Mouse (Mus musculus) thymus, adult 18-20 months (tissue): ENCODE data around the gene Icmt.

Experiments used
- DNase-seq, 2 experiments: peaks; one replicate each; pipeline ENCODE4 v3.0.0; 2022; ENCODE audit warnings: mixed read lengths in 2 of 2

Gene Icmt

DNA sequence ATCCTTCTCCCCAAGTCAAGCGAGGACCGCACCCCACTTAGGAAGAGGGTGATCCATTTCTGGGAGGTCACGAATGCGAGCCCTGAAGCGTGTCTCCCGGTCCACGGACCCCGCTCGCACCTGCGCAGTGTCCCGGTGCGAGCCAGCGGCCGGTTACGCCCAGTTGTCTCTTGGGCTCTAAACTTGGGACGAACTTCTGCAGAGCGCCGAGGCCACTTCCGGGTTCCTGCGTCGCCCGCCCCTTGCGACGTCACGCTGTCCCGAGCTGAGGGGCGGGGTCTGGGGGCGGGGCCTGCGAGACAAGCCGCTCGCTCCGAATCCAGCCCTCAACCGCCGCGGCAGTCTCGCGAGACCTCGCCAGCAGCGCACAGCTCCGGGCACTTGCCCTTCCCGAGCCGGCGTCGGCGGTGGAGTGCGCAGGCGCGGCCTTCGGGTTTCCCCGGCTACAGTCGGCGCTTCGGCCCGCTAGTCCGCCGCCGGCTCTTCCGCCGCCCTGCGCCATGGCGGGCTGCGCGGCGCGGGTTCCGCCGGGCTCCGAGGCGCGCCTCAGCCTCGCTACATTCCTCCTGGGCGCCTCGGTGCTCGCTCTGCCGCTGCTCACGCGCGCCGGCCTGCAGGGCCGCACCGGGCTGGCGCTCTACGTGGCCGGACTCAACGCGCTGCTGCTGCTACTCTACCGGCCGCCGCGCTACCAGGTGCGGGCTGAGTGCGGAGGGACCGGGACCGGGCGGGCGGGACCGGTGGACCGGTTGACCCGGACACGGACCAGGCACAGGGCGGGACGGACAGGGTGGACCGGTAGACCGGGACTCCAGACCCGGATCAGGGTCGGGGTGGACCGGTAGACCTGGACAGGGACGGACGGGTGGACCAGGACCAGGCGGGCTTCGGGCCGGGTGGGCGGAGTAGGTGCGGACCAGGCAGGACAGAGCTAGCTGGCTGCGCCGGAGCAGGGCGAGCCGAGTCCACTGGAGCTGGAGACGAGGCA lies at the start of gene Icmt:
Icmt (plus strand) TSS at position 354 of the 988 bp plus-strand sequence.
- peak; percentile 99 for DNase-seq

DNA sequence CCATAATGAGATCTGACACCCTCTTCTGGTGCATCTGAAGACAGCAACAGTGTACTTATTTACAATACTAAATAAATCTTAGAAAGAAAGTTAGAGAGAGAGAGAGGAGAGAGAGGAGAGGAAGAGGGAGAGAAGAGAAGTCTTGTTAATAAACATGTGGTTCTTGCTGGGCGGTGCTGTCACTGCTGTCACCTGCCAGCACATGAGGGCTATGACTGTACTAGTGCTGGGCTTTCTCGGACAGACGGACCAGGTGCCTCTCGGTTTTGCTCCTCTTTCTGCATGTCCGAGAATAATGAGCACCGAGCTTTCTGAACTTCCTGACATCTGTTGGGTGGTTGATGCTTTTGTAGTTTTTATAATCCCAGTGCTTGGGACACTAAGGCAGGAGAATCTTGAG lies 46.4 kb upstream of the Icmt start:
- DNase-seq: no peak

DNA sequence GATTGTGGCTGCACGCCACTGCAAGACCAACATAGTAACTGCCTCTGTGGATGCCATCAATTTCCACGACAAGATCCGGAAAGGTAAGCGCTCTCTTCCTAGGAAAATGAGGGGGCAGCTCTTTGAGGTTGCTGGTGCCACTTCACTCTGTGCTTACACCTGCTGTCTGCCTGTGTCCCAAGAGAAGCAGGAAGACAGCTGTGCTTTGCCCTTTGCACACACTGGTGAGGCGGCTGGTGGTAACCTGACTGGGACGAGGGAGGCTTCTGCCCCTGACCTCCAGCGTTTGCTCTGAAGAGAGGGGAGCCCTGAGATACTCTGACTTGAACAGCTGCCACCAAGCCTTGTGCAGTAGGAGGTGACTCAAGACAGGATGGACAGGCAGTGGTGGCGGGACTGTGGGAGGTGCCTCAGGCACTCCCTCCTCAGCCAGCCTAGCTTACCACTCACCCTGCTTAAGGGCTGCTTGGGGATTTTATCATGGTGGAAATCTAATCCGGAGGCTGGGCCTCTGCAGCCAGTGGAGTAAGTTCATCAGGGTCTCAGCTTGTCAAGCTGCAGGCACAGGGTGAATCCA lies 43.8 kb upstream of the Icmt start:
- DNase-seq: no peak

DNA sequence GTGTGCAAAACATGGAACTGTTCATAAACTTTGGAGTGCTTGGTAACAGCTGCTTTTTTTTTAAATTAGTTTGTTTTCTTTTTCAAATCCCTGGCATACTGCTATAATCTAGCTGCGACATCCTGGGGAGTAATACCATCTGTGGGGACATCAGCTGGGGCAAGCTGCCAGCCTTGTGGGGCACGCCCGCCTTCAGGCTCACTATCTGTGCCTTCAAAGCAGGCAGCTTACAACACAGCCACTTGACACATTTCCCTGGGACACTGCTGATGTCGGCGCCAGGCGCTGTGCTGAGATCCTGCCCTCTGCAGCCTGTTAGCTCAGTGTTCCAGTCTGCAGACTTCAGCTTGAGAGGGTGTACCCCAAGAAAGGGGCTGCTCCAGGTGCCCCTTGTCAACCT lies 40.0 kb upstream of the Icmt start:
- no peak for DNase-seq

DNA sequence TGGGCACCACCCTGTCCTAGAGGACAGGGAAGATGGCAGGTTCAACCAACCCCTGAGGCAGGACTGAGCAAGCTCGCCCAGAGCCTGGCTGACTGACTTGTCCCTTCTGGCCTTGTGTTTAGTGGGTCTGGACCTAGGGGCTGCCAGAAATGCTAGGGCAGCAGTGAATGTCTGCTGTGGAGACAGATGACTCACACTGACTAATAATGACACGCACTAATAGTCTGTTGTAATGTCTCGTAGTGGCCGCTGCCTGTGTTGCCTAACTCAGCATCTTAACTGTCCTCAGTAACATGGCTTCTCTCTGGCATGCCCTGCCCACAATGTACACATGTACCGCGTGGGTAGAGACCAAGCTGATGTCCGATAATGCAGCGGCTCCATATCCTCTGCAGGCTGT lies 36.6 kb upstream of the Icmt start:
- no peak for DNase-seq

DNA sequence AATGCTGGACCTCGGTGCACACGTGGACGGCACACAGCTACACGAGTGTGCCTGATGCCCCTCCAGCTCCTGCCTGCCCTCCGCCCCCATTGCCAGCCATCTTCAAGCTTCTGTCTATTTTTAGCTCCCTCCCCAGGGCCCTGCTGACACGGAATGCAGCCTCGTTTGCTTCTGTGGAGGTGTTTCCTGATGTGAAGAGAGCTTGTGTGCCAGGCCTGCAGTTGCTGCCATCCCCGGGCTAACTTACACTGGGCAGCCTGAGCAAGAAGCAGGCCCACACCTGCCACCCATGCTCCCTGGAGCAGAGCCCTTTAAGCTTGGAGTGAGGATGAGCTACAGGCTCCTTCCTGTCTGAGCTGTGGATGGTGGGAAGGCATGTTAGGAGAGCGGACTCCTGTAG lies 34.8 kb upstream of the Icmt start:
- no peak for DNase-seq

DNA sequence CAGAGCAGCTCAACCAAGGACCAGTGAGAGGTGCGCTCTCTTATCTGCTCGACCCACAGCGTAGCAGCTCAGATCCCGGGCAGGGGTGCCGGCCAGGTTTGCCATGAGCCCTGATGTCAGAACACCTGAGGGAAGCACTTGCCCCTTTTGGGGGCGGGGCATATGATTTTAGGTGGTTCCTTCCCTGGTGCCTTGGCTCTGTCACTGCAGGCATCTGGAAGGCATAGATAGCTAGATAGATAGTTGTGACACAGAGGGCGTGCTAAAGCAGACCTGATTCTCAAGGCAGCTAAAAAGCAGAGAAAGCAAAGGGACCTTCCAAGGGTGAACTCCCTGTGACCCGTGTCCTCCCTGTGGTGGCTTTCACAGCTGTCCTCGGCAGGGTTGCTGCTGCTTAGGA lies 33.9 kb upstream of the Icmt start:
- DNase-seq: no peak

DNA sequence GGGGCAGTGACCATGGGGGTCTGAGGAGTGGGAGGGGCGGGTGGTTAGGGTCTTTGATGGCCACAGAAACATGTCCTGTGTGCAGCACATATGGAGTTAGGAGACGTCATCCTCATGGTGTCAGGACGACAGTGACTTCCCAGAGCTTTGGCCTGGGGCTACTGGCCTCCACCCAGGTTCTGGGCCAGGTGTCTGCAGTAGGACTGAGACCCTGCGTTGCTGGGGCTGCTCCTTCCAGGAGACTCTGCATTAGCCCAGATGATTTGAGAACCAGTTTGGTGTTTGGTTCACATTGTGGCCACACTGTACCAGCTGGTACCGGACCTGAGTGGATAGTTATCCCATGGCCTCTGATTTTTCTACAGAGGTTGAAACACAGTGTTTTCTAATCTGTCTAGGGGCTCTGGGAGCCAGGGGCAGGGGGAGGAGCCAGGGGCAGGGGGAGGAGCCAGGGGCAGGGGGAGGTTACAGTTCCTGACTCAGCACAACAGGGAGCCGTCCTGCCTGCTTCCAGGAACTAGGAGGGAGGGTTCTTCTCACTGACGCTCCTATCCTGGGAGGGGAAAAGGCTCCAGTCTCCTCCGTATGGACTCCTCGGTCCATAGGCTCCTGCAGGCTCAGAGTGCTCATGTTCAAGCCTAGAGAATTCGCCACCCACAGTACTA lies 33.4 kb upstream of the Icmt start:
- DNase-seq: no peak

DNA sequence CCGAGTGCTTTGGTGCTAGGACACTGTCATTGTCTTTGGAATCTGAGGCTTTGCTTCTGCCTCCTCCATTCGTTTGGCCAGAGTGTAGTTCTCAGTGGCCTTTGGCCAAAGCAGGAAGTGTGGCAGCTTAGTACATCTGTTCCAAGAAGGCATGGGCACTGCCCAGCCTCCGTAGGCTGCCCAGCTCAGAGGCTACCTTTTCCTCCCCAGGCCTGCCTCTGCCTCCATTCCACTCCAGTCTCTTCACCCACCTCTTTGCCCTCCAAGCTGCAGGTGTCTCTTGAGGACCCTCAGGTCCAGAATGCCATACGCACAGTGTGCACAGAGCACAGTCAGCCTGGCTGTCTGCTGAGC lies 32.9 kb upstream of the Icmt start:
- no peak for DNase-seq

DNA sequence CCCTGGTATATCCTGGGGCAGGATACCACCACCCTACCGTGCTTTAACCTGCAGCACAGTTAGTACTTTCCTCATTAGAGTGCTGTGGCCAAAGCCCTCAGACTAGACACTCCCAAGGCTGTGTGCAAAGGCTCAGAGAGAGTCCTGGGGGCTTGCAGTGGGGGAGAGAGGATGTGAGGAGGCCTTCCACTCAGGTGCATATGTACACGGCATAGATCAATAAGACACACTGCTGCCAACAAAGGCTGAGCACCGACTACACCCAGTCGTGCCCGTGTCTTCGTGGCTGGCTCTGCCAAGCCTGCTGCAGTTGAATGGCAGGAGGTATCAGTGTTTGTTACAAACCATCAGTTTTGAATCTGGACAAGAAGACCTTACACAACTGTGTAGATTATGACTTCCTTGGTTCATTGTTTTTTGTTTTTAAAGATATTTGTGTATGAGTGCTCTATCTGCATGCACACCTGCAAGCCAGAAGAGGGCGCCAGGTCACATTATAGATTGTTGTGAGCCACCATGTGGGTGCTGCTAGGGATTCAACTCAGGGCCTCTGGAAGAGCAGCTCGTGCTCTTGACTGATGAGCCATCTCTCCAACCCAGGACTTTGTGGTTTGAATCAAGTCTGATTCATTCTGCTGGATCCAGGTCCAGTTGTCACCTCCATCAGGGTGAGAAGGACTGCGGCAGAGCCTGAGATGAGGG lies 32.0 kb upstream of the Icmt start:
- DNase-seq: no peak

DNA sequence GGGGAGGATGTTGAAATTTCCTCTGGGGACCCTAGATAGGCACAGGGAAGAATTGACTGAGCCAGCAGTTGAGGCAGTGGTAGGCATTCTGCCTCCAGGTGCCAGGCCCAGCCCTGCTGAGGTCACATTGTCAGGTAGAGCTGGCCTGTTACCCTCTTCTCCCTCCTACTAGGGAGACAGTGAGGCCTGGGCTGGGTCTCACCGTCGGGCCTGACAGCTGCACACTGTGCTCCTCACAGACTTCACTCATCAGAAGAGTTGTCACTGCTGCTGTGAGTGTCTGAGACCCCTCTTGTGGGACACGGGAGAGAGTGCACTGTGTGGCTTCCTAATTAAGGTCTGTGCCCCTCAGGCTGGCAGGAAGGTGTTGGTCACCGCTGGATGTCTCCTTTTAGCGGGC lies 31.2 kb upstream of the Icmt start:
- no peak for DNase-seq

DNA sequence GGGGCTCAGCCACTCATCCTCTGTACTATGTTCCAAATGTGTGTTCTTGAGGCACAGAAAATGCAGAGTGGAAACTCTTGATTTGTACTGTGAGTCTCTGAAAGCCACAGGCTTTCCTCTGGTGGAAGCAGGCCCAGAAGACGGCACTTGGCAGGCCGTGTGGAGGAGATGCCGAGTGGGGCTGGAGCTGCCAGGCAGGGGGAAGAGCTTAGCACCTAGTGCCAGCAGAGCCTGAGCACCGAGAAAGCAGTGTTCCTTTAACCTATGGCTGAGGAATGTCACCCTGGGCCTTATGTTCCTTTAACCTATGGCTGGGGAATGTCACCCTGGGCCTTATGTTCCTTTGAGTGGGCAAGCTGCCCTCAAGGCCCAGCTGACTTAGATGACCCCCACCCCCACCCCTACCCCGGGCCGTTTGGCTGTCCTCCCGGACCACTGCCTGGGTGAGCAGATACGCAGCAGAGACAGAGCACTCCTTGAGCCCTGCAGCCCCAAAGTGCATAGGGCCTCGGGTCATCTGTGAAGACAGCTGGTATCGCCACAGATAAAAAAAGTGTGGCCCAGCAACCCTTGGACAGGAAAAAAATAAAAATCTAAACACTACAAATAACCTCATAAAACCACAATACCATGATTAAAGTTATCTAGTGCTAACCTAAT lies 30.7 kb upstream of the Icmt start:
- no peak for DNase-seq

DNA sequence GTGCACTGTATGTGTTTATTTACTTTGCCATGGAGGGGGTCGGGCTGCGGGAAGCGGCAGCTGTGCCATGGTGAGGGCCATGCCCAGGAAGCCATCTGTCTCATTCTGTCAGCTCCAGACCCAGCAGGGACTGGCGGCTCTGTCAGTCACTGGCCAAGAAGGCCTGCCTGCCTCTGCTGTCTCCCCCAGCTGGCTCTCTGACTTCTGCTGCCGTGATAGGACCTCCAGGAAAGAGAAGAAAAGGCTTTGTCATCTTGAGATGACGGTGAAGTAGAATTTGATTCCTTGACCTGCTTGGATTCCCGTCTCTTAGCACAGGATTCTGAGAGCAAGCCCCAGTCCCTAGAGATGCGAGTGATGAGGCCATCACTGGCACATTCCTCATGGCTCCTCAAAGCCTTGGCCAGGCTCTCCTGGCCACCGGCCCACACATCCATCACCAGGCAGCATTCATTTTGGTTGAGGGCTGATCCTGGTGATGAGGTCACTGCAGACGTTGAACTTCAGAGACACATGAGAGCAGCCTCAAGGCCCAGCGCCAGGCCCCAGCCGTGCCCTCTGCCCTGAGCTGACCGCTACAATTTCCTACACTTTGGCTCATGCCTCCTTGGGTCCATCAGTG lies 29.2 kb upstream of the Icmt start:
- DNase-seq: no peak

DNA sequence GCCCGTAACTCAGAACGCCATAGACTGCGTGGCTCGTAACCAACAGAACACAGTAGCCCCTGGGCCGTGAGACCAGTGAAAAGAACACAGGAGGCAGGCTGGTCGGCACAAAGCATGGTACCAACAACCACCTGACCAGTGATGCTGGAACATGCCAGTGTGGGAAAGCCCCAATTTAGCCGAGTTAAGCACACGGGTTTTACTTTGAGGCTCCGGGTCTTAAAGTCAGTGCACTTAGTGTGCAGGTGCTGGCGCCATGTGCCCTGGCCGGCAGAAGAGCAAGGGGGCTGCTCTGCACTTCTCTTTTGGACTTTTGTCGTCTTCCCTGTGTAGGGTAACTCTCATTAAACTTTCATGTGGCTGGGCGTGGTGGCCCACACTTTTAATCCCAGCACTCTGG lies 27.1 kb upstream of the Icmt start:
- no peak for DNase-seq

DNA sequence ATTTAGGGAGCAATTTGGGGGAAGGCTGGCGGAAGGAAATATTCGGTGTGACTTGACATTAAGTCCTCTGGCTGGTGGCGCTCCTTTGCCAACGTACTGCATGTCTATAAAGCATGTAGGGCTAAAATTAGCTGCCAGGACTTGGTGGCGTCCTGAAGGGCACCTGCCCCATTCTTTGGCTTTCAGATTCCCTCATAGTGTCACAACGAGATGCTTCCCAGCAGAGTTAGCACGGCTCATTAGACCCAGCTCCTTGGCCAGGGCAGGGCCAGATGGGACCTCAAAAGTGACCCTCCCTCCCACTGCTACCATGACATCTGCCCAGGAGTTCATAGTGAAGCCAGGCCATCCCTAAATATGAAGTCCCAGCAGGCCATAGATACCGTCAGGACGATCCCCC lies 26.4 kb upstream of the Icmt start:
- DNase-seq: no peak

DNA sequence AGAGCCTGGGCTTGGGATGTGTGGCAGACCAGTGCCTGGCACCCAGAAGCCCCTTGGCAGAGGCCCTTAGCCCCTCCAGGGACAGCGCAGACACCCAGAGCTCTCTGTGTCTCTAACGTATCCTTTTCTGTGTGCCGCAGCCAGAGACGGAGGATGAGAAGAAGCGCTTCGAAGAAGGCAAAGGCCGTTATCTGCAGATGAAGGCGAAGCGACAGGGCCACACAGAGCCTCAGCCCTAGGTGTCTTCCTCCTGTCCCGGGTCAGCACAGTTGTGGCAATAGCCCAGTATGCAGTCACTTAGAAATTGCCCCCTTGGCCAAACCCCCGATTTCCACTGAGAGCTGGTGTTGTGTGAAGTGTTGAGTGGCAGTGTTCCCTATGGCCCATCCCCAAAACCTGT lies 25.7 kb upstream of the Icmt start:
- no peak for DNase-seq

DNA sequence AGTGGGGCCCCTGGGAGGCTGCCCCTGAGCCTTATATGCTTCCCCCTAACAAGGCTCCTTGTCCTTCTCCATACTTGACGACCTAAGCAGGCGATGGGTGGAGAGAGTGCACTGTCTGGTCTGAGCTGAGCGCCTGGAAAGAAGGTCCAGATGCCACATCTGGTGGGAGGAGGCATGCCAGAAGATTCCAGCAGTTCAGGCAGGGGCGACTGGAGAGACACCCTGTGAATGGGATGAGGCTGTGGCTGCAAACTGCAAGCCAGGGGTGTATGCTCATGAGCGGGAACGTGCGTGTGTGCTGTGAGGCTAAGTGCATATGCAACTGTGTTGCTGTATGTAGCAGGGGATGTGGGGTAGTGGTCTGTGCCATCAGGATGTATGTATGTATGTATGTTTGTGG lies 25.0 kb upstream of the Icmt start:
- DNase-seq: no peak

DNA sequence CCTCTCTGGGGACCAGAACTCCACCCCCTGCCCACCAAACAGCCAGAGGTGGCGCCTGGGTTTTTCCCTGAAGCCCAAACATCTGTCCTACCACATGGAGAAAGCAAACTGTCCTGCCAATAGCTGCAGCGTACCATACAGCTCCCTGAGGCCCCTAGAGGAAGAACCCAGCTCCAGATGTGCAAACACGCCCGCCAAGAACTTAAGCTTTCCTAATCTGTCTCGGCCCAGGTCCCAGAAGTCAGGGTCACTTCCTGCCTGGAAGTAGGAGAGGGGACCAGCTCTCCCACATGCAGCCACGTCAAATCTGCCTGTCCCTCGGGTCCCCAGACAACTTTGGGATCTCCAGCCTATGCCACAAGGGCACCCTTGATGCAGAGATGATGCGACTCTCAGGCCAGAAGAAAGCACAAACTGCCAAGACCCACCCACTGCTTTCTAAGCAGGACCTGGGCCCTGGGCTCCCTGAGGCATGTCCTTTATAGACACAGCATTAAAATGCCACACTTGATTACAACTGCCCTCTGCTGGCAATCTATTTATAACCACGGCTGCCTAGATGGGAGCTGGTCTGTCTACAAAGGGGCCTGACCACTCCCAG lies 24.5 kb upstream of the Icmt start:
- DNase-seq: no peak

DNA sequence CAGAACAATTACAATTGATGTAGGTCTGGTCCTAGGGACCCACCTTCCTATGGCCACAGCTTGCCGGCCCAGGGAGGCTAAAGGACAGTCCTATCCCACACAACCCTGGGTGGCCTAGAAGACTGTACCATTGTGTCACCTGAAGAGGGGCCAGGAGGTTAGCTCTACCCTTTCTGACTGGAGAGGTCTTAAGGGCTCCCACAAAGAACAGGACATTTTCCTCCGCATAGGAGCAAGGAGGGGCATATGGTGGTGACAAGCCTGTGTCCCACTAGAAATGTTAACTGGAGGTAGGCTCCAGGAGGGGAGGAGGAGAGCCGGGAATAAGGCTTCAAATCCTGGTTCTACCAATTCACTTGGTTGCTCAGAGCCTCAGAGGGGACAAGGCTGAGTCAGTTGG lies 23.8 kb upstream of the Icmt start:
- DNase-seq: no peak

DNA sequence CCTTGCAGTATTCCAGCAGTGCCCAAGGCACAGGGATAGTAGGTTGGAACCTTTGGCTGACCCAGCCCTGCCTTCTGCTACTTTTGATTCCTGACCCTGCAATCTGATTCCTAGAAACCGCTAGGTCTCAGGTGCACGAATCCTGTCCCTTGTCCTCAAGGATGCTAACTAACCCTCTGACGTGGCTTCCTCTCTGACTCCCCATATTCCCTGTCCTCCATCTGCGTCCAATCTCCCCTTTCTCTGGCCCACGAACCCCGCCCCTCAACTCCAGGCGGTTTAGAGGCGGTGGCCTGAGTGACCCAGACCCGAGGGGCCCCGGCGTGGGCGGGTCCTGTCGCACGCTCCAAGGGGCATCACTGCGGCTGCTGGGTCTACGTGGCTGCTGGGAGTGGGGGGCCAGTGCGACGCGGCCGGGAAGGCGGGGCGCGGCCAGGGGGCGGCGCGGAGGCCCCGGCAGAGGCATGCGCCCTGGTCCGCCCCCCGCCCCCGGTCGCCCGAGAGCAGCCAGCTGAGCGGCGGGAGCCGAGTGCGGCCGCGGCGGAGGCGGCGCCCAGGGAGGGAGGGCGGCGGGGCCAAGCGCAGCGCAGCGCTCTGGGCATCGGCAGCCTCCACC lies 23.3 kb upstream of the Icmt start, which contains the start of gene Gpr153:
Gpr153 (plus strand) TSS at position 612 of the 616 bp plus-strand sequence.
- DNase-seq: no peak

DNA sequence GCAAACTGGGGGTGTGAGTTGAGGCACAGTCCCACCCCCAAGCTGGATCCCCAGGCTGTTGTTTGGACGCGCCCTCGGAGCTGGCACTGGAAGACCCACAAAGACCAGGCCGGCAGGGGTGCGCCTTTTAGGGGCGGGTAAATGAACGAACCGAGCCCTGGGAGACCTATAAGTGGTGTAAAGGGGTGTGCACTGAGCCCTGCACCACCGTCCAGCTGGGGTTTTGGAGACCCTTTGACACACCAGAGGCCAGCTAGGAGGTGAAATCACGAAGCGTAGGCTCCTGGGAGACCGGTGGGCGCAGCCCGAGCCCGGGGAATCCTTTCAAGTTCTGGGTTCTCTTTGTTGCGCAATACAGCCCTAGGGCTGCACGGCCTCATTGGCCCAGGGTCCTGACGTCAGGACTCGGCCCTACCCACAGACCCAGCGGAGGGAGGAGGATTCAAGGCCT lies 22.3 kb upstream of the Icmt start:
- no peak for DNase-seq
